Mouse (Mus musculus): ENCODE data around the gene Sf3a1.

DNA sequence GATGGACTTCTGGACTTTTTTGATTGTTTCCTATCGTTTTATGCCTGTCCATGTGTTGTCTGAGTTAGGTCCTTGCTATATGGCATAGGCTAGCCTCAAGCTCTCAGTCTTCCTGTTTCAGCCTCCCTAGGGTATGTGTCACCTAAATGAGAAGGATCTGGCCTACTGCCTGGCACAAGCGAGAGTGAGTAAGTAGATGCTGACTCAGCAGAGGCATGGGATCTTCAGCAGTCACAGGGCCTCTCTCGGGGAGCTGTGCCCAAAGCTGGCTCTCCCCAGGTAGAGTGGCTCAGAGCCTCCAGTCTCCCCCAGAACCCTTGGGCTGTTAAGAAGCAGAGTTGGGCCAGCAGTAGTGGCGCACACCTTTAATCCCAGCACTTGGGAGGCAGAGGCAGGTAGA, 17.8 kb upstream of the Sf3a1 start:
- TF ChIP-seq CTCF (IDR thresholded peaks at IDR 0.05; ENCODE audit: control insufficient read depth, insufficient read depth, insufficient replicate concordance, low read depth, low read length), result no peak
- TF ChIP-seq POLR2A (IDR thresholded peaks at IDR 0.05; ENCODE audit: control insufficient read depth, low read depth, low read length), result no peak

Data from testis, adult 2 months (tissue).